Mouse (Mus musculus): Measurements from ENCODE around the gene Tfdp1. TPM values are rescaled to one million over a fixed set of nuclear protein-coding genes. Genes with fewer than 3 reads are reported as not detected.

Gene Tfdp1
- polyA plus RNA-seq, 1 experiment from 2014 or later, result 130 TPM

- H3K27ac ChIP-seq (ENCODE audit: low read length), result no peak overlapping the region
- no peak overlapping the region for H3K4me3 ChIP-seq (replicated peaks; ENCODE audit: low read length)
- H3K9me3 ChIP-seq (ENCODE audit: control insufficient read depth, low read length), result no peaks in the 10 kb centered on the region
- no peak overlapping the region for H3K9ac ChIP-seq (replicated peaks; ENCODE audit: low read depth, low read length)
- H3K27me3 ChIP-seq (replicated peaks; ENCODE audit: control insufficient read depth, insufficient read depth, low read length), result no peaks in the 10 kb centered on the region
- 76% methylated on average over 6 of the region's 6 CpGs for WGBS
- ATAC-seq, result no peak
- peaks cover 3% of the 10 kb centered on the region; the same call in 1 of the 2 replicates for H3K4me1 ChIP-seq (replicated peaks; ENCODE audit: control insufficient read depth, insufficient read depth, low read length)
- H3K4me2 ChIP-seq (ENCODE audit: low read length), result no peak overlapping the region
- no peaks in the 10 kb centered on the region for H3K36me3 ChIP-seq (ENCODE audit: control insufficient read depth, insufficient read depth)
These were observed 88.8 kb downstream of the Tfdp1 start for GRCm38 (mm10) chr8:13427351-13427750.

Other genes starting within 250 kb of the Tfdp1 start
- gene Pcid2, start 233.3 kb upstream of the Tfdp1 start, polyA plus RNA-seq (2015; fragmentation: Nextera tagmentation; extraction: Ambion mirVana), result 51.6 and 53.8 TPM in 2 replicates
- gene Cul4a, start 233.1 kb upstream of the Tfdp1 start, polyA plus RNA-seq (2015; fragmentation: Nextera tagmentation; extraction: Ambion mirVana), result 70.1 and 80.9 TPM in 2 replicates
- 241 and 271 TPM in 2 replicates for gene Lamp1, start 179.6 kb upstream of the Tfdp1 start, polyA plus RNA-seq (2015; fragmentation: Nextera tagmentation; extraction: Ambion mirVana)
- 19.7 and 21.1 TPM in 2 replicates for gene Grtp1, start 138.1 kb upstream of the Tfdp1 start, polyA plus RNA-seq (2015; fragmentation: Nextera tagmentation; extraction: Ambion mirVana)
- gene Adprhl1, start 84.6 kb upstream of the Tfdp1 start, polyA plus RNA-seq (2015; fragmentation: Nextera tagmentation; extraction: Ambion mirVana), result not detected in 2 replicates
- gene Dcun1d2, start 50.6 kb upstream of the Tfdp1 start, polyA plus RNA-seq (2015; fragmentation: Nextera tagmentation; extraction: Ambion mirVana), result 40.8 TPM in 2 replicates
- 49.1 and 53.2 TPM in 2 replicates for gene Tmco3, start 50.6 kb upstream of the Tfdp1 start, polyA plus RNA-seq (2015; fragmentation: Nextera tagmentation; extraction: Ambion mirVana)
- not detected in 2 replicates for gene Atp4b, start 58.1 kb downstream of the Tfdp1 start, polyA plus RNA-seq (2015; fragmentation: Nextera tagmentation; extraction: Ambion mirVana)
- not detected in 2 replicates for gene Grk1, start 66.3 kb downstream of the Tfdp1 start, polyA plus RNA-seq (2015; fragmentation: Nextera tagmentation; extraction: Ambion mirVana)
- 0.26 and 0.29 TPM in 2 replicates for gene Tmem255b, start 96.4 kb downstream of the Tfdp1 start, polyA plus RNA-seq (2015; fragmentation: Nextera tagmentation; extraction: Ambion mirVana)
- 23.9 and 25.5 TPM in 2 replicates for gene Gas6, start 155.7 kb downstream of the Tfdp1 start, polyA plus RNA-seq (2015; fragmentation: Nextera tagmentation; extraction: Ambion mirVana)
- gene 1700029H14Rik, start 223.7 kb downstream of the Tfdp1 start, polyA plus RNA-seq (2015; fragmentation: Nextera tagmentation; extraction: Ambion mirVana), result not detected in 2 replicates

All from forebrain, embryonic 16.5 days (tissue).